Mouse (Mus musculus) megakaryocyte, embryonic 14.5 days (primary cell): ENCODE measurements around the gene Mtf1. TPM values are rescaled to one million over a fixed set of nuclear protein-coding genes. Genes with fewer than 3 reads are reported as not detected.
A peak's percentile ranks its signal among the peaks of the same experiment; 100 is the strongest.

Experiments
- H3K27me3 ChIP-seq: replicated peaks from 2 replicates; pipeline ENCODE3; 2012; ENCODE audit warnings: inconsistent platforms
- H3K36me3 ChIP-seq: replicated peaks from 2 replicates; pipeline ENCODE3; 2012; ENCODE audit warnings: low read length, inconsistent platforms, mixed read lengths
- H3K4me1 ChIP-seq: 2 replicates; pipeline ENCODE4 v1.6.1; 2012; ENCODE audit warnings: inconsistent platforms
- H3K4me3 ChIP-seq: replicated peaks from 2 replicates; pipeline ENCODE3; 2012; ENCODE audit warnings: moderate library complexity, mild to moderate bottlenecking, inconsistent platforms
- H3K9me3 ChIP-seq: 2 replicates; pipeline ENCODE4 v1.6.1; 2012; ENCODE audit warnings: inconsistent platforms
- FLI1 ChIP-seq: IDR thresholded peaks from 2 replicates; pipeline ENCODE4 v1.6.1; 2012; ENCODE audit warnings: low read length, inconsistent platforms, mixed read lengths
- GATA1 ChIP-seq: IDR thresholded peaks from 3 replicates; pipeline ENCODE4 v1.6.1; 2012; ENCODE audit warnings: mixed read lengths, low read length, inconsistent platforms, borderline replicate concordance
- polyA plus RNA-seq: library from polyadenylated mRNA; stranded (reverse); fragments of >175 nt; gene quantifications from 2 replicates; pipeline ENCODE4 v1.2.3, GENCODE M21; 2012; ENCODE audit warnings: low replicate concordance; ENCODE audit not compliant: insufficient read depth

Mtf1 gene
- polyA plus RNA-seq, 1 experiment = 15.2 TPM

- H3K36me3 ChIP-seq = no peaks in the 10 kb centered on the region
- H3K4me3 ChIP-seq = no peak overlapping the region
- TF ChIP-seq GATA1 (no peak), FLI1 (no peak)
Observed at GRCm38 (mm10) chr4:124882151-124882729, 80.3 kb downstream of the Mtf1 start.

DNA sequence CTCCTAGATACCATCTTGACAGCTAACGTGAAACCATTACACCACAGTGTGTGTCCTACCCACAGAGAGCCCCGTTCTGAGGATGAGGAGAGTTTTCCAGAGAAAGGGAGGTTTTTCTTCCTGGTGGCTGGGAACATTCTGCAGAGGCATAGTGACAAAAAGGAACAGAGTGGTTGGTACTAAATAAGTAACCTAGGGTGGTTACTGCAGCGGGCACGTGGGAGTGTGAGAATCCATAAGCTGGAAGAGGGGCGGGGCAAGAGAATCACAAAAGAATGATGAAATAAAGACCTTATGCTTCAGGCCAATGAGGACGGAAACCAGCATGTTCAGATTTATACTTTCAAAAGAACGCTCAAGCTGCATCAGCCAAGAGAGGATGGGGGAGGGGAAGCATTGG, 86.8 kb downstream of the Mtf1 start:
- no peak for TF ChIP-seq GATA1
- no peak for TF ChIP-seq FLI1
- Histone ChIP-seq H3K4me3 (no peak overlapping the region), H3K27me3 (peaks cover 78% of the 10 kb centered on the region), H3K9me3 (peaks cover 4% of the 10 kb centered on the region; the same call in 1 of the 2 replicates), H3K4me1 (no peaks in the 10 kb centered on the region; the same call in 1 of the 2 replicates), H3K36me3 (no peaks in the 10 kb centered on the region)

More at GRCm38 (mm10) chr4:124882151-124882729, 80.3 kb downstream of the Mtf1 start:
- H3K27me3 ChIP-seq = peaks cover 80% of the 10 kb centered on the region
- H3K4me1 ChIP-seq = peaks cover 18% of the 10 kb centered on the region
- peaks cover 13% of the 10 kb centered on the region for H3K9me3 ChIP-seq

GRCm38 (mm10) chr4:124889935-124890334, 88.0 kb downstream of the Mtf1 start:
- H3K36me3 ChIP-seq = no peaks in the 10 kb centered on the region
- H3K9me3 ChIP-seq = peaks cover 4% of the 10 kb centered on the region; the same call in 1 of the 2 replicates
- no peak for TF ChIP-seq GATA1
- TF ChIP-seq FLI1 = no peak
- peaks cover 82% of the 10 kb centered on the region for H3K27me3 ChIP-seq
- peaks cover 9% of the 10 kb centered on the region for H3K4me1 ChIP-seq
- no peak overlapping the region for H3K4me3 ChIP-seq

- H3K27me3 ChIP-seq = peaks cover 84% of the 10 kb centered on the region
- peaks cover 2% of the 10 kb centered on the region; the same call in 1 of the 2 replicates for H3K9me3 ChIP-seq
- H3K36me3 ChIP-seq = no peaks in the 10 kb centered on the region
- H3K4me3 ChIP-seq = no peak overlapping the region
- TF ChIP-seq GATA1 (no peak), FLI1 (no peak)
- peaks cover 13% of the 10 kb centered on the region for H3K4me1 ChIP-seq
Observed at GRCm38 (mm10) chr4:124890831-124891230, 88.9 kb downstream of the Mtf1 start.

GRCm38 (mm10) chr4:124893769-124894168, 91.9 kb downstream of the Mtf1 start:
- H3K4me3 ChIP-seq = no peak overlapping the region
- H3K9me3 ChIP-seq = no peaks in the 10 kb centered on the region
- peaks cover 13% of the 10 kb centered on the region for H3K4me1 ChIP-seq
- H3K36me3 ChIP-seq = no peaks in the 10 kb centered on the region
- TF ChIP-seq GATA1 = no peak
- H3K27me3 ChIP-seq = peaks cover 83% of the 10 kb centered on the region

DNA sequence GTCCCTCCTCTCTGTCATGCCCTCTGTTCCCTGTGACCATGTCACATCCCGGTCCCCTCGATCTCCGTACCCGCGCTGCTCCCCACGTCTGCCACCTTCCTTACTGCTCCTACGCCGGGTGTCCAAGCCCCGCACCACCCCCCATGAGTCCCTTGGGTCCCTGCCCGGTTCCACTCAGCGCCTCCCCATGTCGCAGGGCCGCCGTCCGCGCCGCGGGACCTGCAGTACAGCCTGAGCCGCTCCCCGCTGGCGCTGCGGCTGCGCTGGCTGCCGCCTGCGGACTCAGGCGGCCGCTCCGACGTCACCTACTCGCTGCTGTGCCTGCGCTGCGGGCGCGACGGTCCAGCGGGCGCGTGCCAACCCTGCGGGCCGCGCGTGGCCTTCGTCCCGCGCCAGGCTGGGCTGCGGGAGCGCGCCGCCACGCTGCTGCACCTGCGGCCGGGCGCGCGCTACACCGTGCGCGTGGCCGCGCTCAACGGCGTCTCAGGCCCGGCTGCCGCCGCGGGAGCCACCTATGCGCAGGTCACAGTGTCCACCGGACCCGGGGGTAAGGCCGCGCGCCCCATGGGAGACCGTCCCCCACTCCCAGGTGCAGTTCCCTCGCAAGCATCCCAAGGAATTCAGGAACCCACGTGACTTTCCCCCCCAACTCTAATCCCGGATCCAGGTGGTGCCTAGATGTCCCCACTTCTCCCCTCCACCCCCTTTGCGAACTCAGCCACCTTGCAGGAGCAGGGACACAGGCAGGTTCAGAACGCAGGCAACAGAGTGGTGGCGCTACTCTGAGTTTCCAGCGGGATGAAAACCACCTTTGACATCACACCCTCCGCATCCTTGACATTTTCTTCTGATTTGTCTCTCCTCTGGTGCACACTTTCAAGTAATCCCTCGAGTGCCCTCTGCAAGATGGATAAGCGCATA, 92.9 kb downstream of the Mtf1 start:
- H3K4me3 ChIP-seq = peak overlapping the region; percentile 79
- no peaks in the 10 kb centered on the region for H3K36me3 ChIP-seq
- peaks cover 86% of the 10 kb centered on the region for H3K27me3 ChIP-seq
- TF ChIP-seq GATA1 = no peak
- no peak for TF ChIP-seq FLI1
- no peaks in the 10 kb centered on the region for H3K9me3 ChIP-seq
- H3K4me1 ChIP-seq = peaks cover 16% of the 10 kb centered on the region

DNA sequence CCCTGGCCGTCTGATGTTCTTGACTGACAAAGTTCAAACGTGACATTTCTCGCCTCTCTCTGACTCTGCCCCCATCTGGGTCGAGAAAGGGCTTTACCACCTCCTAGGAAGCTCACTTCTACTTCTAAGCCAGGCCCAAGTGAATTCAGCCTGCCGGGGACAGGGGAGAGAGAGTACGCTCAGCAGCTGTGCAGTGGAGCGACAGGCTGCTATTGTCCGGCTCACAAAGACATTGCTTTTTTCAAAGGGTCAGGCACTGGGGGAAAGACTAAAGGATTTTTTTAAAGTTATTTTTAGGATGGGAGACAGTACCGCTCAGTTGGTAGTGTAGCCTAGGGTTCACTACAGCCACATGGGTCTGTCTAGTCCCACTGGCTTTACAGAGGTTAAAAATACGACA, 96.5 kb downstream of the Mtf1 start:
- TF ChIP-seq FLI1 (no peak), GATA1 (no peak)
- peaks cover 85% of the 10 kb centered on the region for H3K27me3 ChIP-seq
- no peaks in the 10 kb centered on the region for H3K36me3 ChIP-seq
- H3K4me1 ChIP-seq = peaks cover 20% of the 10 kb centered on the region
- H3K9me3 ChIP-seq = no peaks in the 10 kb centered on the region
- H3K4me3 ChIP-seq = no peak overlapping the region

Other genes with a start within 250 kb of the Mtf1 start
- gene 3100002H09Rik, start 191.3 kb upstream of the Mtf1 start, polyA plus RNA-seq = 0.36 TPM in 1 of 2 replicates, not detected in the other
- 0.12 TPM in 1 of 2 replicates, not detected in the other for gene Pou3f1, start 145.3 kb upstream of the Mtf1 start, polyA plus RNA-seq
- 2.9 and 13.8 TPM in 2 replicates for gene Utp11, start 108.5 kb upstream of the Mtf1 start, polyA plus RNA-seq
- gene Fhl3, start 101.4 kb upstream of the Mtf1 start, polyA plus RNA-seq = 122 and 166 TPM in 2 replicates
- 2.2 and 29.0 TPM in 2 replicates for gene Sf3a3, start 87.3 kb upstream of the Mtf1 start, polyA plus RNA-seq
- 5.7 and 22.3 TPM in 2 replicates for gene Inpp5b, start 60.3 kb upstream of the Mtf1 start, polyA plus RNA-seq
- 13.4 and 15.0 TPM in 2 replicates for gene Yrdc, start 48.6 kb downstream of the Mtf1 start, polyA plus RNA-seq
- gene 1110065P20Rik, start 49.1 kb downstream of the Mtf1 start, polyA plus RNA-seq = 19.3 and 30.5 TPM in 2 replicates
- gene Maneal, start 60.1 kb downstream of the Mtf1 start, polyA plus RNA-seq = not detected in 2 replicates
- gene Epha10, start 78.8 kb downstream of the Mtf1 start, polyA plus RNA-seq = not detected in 2 replicates
- gene 9930104L06Rik, start 134.9 kb downstream of the Mtf1 start, polyA plus RNA-seq = 1.6 TPM in 1 of 2 replicates, not detected in the other
- 74.9 and 113 TPM in 2 replicates for gene Cdca8, start 137.2 kb downstream of the Mtf1 start, polyA plus RNA-seq
- 1.2 TPM in 1 of 2 replicates, not detected in the other for gene Rspo1, start 184.3 kb downstream of the Mtf1 start, polyA plus RNA-seq
- gene Gnl2, start 214.5 kb downstream of the Mtf1 start, polyA plus RNA-seq = 1.6 and 16.3 TPM in 2 replicates